Mouse (Mus musculus): ENCODE measurements around the gene Zfr.
"Not testable (repeated sequence)": the region's sequence is repeated elsewhere in the genome, so short reads cannot be mapped to it uniquely, and the experiment has no call there.

The Zfr gene

DNA sequence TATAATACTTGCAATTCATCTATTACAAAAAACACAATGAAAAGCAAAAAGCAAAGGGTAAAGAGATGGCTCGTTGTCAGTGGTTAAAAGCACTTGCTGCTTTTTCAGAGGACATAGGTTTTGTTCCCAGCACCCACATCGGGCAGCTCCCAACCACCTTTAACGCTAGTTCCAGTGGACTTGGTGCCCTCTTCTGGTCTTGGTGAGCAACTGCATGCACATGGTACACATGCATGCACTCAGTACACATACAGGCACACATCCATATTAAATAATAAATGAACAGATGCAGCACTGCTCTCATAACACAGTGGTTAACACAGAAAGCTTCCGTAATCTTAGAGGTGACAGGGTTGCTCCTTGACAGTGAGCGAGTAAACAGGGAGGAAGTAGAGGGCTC, 20.3 kb upstream of the Zfr start:
- in situ Hi-C loops (cut with MboI; ENCODE audit: low pct_unique_long_range_greater_than_20kb in 1 of 2, low sequenced_read_pairs in 2 of 2, unreplicated experiment in 1 of 2): loop anchor here in 1 of 2 experiments (25.0 kb wide), 2 partner anchors 335 to 510 kb away; no protein-coding TSS in a partner anchor

GRCm38 (mm10) chr15:12100912-12101311, 16.7 kb upstream of the Zfr start:
- in situ Hi-C loops (cut with MboI; ENCODE audit: low pct_unique_long_range_greater_than_20kb in 1 of 2, low sequenced_read_pairs in 2 of 2, unreplicated experiment in 1 of 2): no loop called here

DNA sequence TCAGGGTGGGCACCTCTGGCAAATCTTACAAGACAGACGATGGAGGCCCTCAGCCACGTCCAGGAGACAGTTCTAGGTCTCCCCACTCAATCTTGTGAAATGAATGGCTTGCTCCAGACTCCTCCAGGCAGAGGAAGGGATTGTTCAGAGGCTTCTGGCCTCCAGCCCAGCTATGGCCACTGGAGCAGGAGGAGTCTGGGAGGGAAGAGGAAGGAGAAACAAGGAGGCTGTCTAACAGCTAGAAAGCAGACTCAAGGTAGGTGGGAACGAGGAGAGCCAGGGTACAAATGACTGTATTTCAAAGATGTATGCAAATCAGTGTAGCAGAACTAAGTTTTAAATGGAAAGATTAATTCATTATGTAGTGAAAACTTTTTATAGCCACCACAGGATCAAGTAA, 13.9 kb upstream of the Zfr start:
- in situ Hi-C loops (cut with MboI; ENCODE audit: low pct_unique_long_range_greater_than_20kb in 1 of 2, low sequenced_read_pairs in 2 of 2, unreplicated experiment in 1 of 2): no loop called here

DNA sequence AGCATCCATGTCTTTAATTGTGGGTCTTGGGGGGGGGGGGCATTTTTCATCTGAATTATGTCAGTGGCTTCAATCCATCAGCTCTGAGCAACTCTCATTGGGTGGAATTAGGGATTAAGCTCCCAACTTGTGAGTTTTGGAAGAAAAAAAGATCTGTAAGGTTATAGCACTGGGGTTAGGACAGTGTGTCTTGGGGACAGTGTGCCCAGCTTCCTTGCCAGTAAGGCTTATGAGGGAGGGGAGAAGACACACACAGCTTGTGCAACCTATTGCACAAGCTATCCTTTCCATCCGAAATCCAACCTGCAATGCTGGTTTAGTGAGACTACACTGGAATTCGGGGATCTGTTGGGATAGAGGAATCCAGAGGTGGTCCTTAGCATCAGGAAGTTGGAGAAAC, 12.8 kb upstream of the Zfr start:
- in situ Hi-C loops (cut with MboI; ENCODE audit: low pct_unique_long_range_greater_than_20kb in 1 of 2, low sequenced_read_pairs in 2 of 2, unreplicated experiment in 1 of 2): no loop called here

GRCm38 (mm10) chr15:12106430-12106829, 11.2 kb upstream of the Zfr start:
- in situ Hi-C loops (cut with MboI; ENCODE audit: low pct_unique_long_range_greater_than_20kb in 1 of 2, low sequenced_read_pairs in 2 of 2, unreplicated experiment in 1 of 2): no loop called here

DNA sequence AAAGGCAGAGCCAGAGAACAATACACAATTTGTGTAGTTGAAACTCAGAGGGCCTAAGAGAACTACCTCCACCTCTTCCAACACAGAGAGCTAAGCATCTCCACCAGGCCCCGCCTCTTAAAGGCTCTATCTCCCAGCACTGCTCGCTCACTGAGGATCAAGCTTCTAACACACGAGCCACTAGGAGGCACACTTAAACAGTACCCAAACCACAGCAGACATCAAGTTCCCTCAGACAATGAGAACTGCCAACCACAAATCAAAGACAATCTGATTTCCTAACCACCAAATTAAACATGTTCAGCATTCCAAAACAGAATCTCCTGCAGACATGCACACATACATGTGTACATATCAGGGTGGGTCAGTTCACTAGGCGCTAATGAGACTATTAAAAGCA, 9.4 kb upstream of the Zfr start:
- in situ Hi-C loops (cut with MboI; ENCODE audit: low pct_unique_long_range_greater_than_20kb in 1 of 2, low sequenced_read_pairs in 2 of 2, unreplicated experiment in 1 of 2): no loop called here

DNA sequence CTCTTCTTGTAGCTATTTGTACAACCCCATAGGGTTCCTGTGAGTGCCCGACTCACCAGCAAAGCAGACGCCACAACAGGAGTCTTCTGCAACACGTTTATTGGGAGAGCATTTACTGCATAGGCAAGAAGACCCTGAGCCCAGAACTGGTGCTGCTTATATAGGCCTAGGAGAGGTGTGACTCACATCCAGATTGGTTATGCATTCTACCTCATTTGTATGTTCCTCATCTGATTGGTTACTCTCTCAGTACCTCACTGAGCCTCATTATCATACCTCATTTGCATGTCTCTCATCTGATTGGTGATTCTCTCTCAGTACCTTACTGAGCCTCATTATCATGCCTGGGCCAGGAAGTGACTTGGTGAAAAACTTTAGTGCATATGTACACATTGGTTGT, 8.7 kb upstream of the Zfr start:
- in situ Hi-C loops (cut with MboI; ENCODE audit: low pct_unique_long_range_greater_than_20kb in 1 of 2, low sequenced_read_pairs in 2 of 2, unreplicated experiment in 1 of 2): not testable (repeated sequence)

- in situ Hi-C loops (cut with MboI; ENCODE audit: low pct_unique_long_range_greater_than_20kb in 1 of 2, low sequenced_read_pairs in 2 of 2, unreplicated experiment in 1 of 2): no loop called here
These were observed 6.4 kb upstream of the Zfr start for GRCm38 (mm10) chr15:12111232-12111631.

GRCm38 (mm10) chr15:12113411-12113810, 4.2 kb upstream of the Zfr start:
- in situ Hi-C loops (cut with MboI; ENCODE audit: low pct_unique_long_range_greater_than_20kb in 1 of 2, low sequenced_read_pairs in 2 of 2, unreplicated experiment in 1 of 2): no loop called here

GRCm38 (mm10) chr15:12114546-12114945, 3.1 kb upstream of the Zfr start:
- in situ Hi-C loops (cut with MboI; ENCODE audit: low pct_unique_long_range_greater_than_20kb in 1 of 2, low sequenced_read_pairs in 2 of 2, unreplicated experiment in 1 of 2): no loop called here

- in situ Hi-C loops (cut with MboI; ENCODE audit: low pct_unique_long_range_greater_than_20kb in 1 of 2, low sequenced_read_pairs in 2 of 2, unreplicated experiment in 1 of 2): no loop called here
These were observed 1.9 kb upstream of the Zfr start for GRCm38 (mm10) chr15:12115722-12116230.

- in situ Hi-C loops (cut with MboI; ENCODE audit: low pct_unique_long_range_greater_than_20kb in 1 of 2, low sequenced_read_pairs in 2 of 2, unreplicated experiment in 1 of 2): no loop called here
These were observed 431 bp downstream of the Zfr start for GRCm38 (mm10) chr15:12118093-12118431.

DNA sequence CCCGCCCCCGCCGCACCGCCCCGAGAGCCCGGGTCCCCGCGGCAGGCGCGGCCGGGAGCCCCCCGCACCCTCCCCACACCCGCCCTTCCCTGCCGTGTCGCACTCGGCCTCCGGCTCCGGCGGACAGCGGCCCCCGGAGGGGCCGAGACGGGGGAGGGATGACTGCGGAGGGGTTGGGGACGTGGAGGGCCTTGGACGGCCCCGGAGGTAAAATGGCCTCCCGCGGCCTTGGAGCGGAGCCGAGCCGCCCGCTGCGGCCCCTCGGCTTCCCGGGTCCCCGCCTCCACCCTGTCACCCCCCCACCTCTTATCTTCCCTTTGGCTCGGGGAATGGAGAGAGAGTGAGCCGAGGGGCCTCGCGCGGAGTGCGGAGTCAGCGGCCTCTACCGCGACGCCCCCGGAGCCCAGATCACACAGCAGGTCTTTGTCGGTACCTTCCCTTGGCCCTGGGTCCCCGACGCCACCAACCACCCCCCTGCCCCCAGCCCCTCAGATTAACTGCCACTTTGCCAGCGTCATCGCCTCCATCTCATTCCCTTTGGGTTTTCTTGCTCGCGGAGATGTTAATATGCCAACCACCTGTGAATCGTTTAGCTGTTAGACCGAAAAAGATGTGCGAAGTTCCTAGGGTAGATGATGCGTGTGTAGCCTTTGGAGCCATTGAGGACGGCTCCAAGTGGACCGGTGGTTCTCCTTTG, 949 bp downstream of the Zfr start:
- in situ Hi-C loops (cut with MboI; ENCODE audit: low pct_unique_long_range_greater_than_20kb in 1 of 2, low sequenced_read_pairs in 2 of 2, unreplicated experiment in 1 of 2): no loop called here

DNA sequence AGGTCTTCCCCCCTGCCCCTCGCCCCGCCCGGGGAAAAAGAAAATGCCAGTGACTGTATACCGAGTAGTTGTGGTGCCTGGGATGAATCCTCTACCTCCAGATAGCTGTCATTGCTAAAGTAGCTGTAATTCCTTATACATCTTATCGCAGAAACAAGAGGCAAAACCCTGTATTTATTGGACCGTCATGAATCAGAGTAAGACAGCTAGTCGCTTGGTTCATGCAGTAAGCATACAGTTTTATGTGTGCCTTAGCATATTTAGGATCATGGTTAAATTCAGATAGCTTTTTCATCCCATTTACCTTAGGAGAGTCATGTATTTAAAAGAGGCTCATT, 1.5 kb downstream of the Zfr start:
- in situ Hi-C loops (cut with MboI; ENCODE audit: low pct_unique_long_range_greater_than_20kb in 1 of 2, low sequenced_read_pairs in 2 of 2, unreplicated experiment in 1 of 2): no loop called here

GRCm38 (mm10) chr15:12124913-12125312, 7.3 kb downstream of the Zfr start:
- in situ Hi-C loops (cut with MboI; ENCODE audit: low pct_unique_long_range_greater_than_20kb in 1 of 2, low sequenced_read_pairs in 2 of 2, unreplicated experiment in 1 of 2): no loop called here

DNA sequence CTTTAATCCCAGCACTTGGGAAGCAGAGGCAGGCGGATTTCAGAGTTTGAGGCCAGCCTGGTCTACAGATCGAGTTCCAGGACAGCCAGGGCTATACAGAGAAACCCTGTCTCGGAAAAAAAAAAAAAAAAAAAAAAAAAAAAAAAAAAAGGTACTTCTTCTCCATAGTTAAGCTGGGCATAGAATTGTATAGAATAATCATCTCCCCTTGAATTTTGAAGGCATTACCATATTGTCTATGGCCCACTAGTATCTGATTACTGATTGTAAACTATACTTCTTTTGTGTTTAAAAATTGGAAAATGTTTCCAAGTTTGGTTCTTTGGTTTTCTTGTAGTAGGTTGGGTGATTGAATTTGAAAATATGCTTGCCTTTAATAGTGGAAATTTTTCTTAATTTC, 13.2 kb downstream of the Zfr start:
- in situ Hi-C loops (cut with MboI; ENCODE audit: low pct_unique_long_range_greater_than_20kb in 1 of 2, low sequenced_read_pairs in 2 of 2, unreplicated experiment in 1 of 2): not testable (repeated sequence)

GRCm38 (mm10) chr15:12134546-12134945, 16.9 kb downstream of the Zfr start:
- in situ Hi-C loops (cut with MboI; ENCODE audit: low pct_unique_long_range_greater_than_20kb in 1 of 2, low sequenced_read_pairs in 2 of 2, unreplicated experiment in 1 of 2): no loop called here

- in situ Hi-C loops (cut with MboI; ENCODE audit: low pct_unique_long_range_greater_than_20kb in 1 of 2, low sequenced_read_pairs in 2 of 2, unreplicated experiment in 1 of 2): no loop called here
These were observed 17.7 kb downstream of the Zfr start for GRCm38 (mm10) chr15:12135368-12135767.

DNA sequence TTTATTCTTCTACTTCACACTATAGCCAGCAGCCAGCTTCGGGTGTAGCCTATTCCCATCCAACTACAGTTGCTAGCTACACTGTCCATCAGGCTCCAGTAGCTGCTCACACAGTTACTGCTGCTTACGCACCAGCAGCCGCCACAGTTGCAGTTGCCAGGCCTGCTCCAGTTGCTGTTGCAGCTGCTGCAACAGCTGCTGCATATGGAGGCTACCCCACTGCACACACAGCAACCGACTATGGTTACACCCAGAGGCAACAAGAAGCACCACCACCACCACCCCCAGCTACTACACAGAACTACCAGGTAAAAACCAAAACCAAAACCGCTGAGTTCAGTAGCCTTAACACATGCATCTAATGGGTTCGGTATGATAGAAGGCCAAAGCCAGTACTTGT, 18.7 kb downstream of the Zfr start:
- in situ Hi-C loops (cut with MboI; ENCODE audit: low pct_unique_long_range_greater_than_20kb in 1 of 2, low sequenced_read_pairs in 2 of 2, unreplicated experiment in 1 of 2): no loop called here

- in situ Hi-C loops (cut with MboI; ENCODE audit: low pct_unique_long_range_greater_than_20kb in 1 of 2, low sequenced_read_pairs in 2 of 2, unreplicated experiment in 1 of 2): no loop called here
These were observed 23.5 kb downstream of the Zfr start for GRCm38 (mm10) chr15:12140985-12141729.
